Mouse (Mus musculus): ENCODE data around the gene Eif4a3.
A peak's percentile ranks its signal among the peaks of the same experiment; 100 is the strongest.

DNA sequence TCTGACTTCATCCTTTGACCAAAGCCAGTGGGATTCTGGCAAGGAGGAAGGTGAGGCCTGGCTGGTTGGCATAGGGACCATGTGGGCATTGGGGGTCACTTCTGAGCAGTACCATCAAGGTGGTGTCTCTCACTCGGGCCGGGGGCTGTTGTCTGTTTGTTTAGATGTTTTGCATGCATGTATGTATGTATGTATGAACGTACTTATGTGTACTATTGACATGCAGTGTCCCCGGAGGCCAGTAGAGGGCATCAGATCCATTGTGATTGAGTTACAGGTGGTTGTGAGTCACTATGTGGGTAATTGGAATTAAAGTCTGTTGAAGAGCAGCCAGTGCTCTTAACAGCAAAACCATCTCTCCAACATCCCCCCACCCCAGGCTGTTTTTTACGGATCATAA is 39.7 kb upstream of the Eif4a3 start:
- TF ChIP-seq POLR2A (IDR thresholded peaks at IDR 0.05; ENCODE audit: low read depth, low read length) (no peak), CTCF (IDR thresholded peaks at IDR 0.05; ENCODE audit: extremely low read depth, insufficient read depth, insufficient read length, insufficient replicate concordance) (peak; percentile 62; the same call in 1 of the 2 replicates)

Data from spleen, adult 2 months (tissue).